Mouse (Mus musculus) myocyte (in vitro differentiated cells): ENCODE results near the gene Scamp1.

Experiments used
- E2F4 ChIP-seq: IDR thresholded peaks from one replicate; pipeline ENCODE4 v1.6.1; 2011; ENCODE audit warnings: mild to moderate bottlenecking, control low read depth, moderate library complexity; ENCODE audit not compliant: insufficient read depth
- MAX ChIP-seq: IDR thresholded peaks from one replicate; pipeline ENCODE4 v1.6.1; 2011; ENCODE audit warnings: low read depth, mild to moderate bottlenecking, control low read depth
- POLR2A ChIP-seq: IDR thresholded peaks from one replicate; pipeline ENCODE4 v1.6.1; 2011; ENCODE audit warnings: low read depth, mild to moderate bottlenecking, control low read depth, moderate library complexity; ENCODE audit not compliant: insufficient read length
- POLR2AphosphoS2 ChIP-seq: IDR thresholded peaks from one replicate; pipeline ENCODE4 v1.6.1; 2011; ENCODE audit warnings: low read depth, control low read depth; ENCODE audit not compliant: insufficient read length
- USF1 ChIP-seq: IDR thresholded peaks from one replicate; pipeline ENCODE4 v1.6.1; 2011; ENCODE audit warnings: low read depth, mild to moderate bottlenecking, control low read depth, moderate library complexity

GRCm38 (mm10) chr13:94231871-94232270 is 53.8 kb downstream of the Scamp1 start:
- no peak for TF ChIP-seq USF1
- no peak for TF ChIP-seq E2F4
- no peak for TF ChIP-seq POLR2A
- no peak for TF ChIP-seq POLR2AphosphoS2
- TF ChIP-seq MAX: no peak
